ENCODE assay signal across 26 mouse cellular contexts in the genomic region with DNA sequence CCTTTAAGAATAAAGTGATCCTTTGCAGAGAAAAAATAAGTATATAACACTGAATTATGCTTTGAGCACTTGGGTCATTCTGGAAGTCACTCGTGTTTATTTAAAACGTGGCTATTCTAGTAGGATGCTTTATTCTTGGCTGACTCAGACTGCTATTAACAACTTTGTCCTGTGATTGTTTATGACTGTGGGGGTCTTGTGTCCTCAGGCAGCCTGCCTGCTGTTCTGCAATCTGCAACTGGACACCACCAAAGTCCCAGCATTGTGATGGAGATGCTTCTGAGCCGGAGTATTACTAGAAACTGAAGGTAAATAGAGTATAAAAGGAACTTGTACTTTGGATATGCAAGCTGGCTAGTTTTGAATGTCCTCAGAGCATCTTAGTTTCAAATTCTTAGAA.
"Had no signal": no experiment of that assay in that cellular context is flagged by ENCODE, and none has a peak within 500 bp of the region (broad histone marks: within the 10 kb centered on the region; RNA-seq: fewer than 3 reads in every experiment).

No protein-coding gene starts in this region.

- H3K4me3 ChIP-seq: gastrocnemius, adult 2 months; heart, adult 2 months; hindbrain, embryonic 10.5 days; hindbrain, embryonic 12.5 days; intestine, embryonic 15.5 days; kidney, embryonic 15.5 days; layer of hippocampus, adult 2 months; left cerebral cortex, adult 2 months; limb, embryonic 10.5 days; limb, embryonic 12.5 days; liver, embryonic 12.5 days had no signal

- H3K4me2 ChIP-seq: heart, embryonic 11.5 days; hindbrain, embryonic 12.5 days; hindbrain, embryonic 14.5 days; intestine, embryonic 15.5 days; kidney, embryonic 15.5 days; limb, embryonic 12.5 days; liver, embryonic 12.5 days had no signal

- ATAC-seq: hindbrain, embryonic 16.5 days; inflammation-experienced regulatory T-cells, adult 6 months; intestine, embryonic 15.5 days; intestine, postnatal 0 days; liver, embryonic 12.5 days had no signal

- H3K27ac ChIP-seq: gastrocnemius, adult 2 months; heart, adult 2 months; hindbrain, embryonic 10.5 days; hindbrain, embryonic 12.5 days; hindbrain, embryonic 14.5 days; intestine, embryonic 15.5 days; kidney, embryonic 15.5 days; layer of hippocampus, adult 2 months; left cerebral cortex, adult 2 months; limb, embryonic 10.5 days; limb, embryonic 12.5 days; liver, embryonic 12.5 days; liver, embryonic 14.5 days had no signal

- H3K4me1 ChIP-seq: hindbrain, embryonic 12.5 days; intestine, embryonic 15.5 days; kidney, embryonic 15.5 days; limb, embryonic 10.5 days; limb, embryonic 12.5 days had no signal

- H3K27me3 ChIP-seq: hindbrain, embryonic 12.5 days; intestine, embryonic 15.5 days; kidney, embryonic 15.5 days; limb, embryonic 12.5 days; liver, embryonic 12.5 days had no signal

- H3K36me3 ChIP-seq: hindbrain, embryonic 10.5 days; hindbrain, embryonic 12.5 days; intestine, embryonic 15.5 days; kidney, embryonic 15.5 days; limb, embryonic 10.5 days; limb, embryonic 12.5 days; liver, embryonic 12.5 days had no signal

- H3K9ac ChIP-seq: hindbrain, embryonic 12.5 days; hindbrain, embryonic 14.5 days; intestine, embryonic 15.5 days; kidney, embryonic 15.5 days; limb, embryonic 12.5 days; liver, embryonic 12.5 days; liver, embryonic 14.5 days had no signal

- H3K9me3 ChIP-seq: intestine, embryonic 15.5 days; limb, embryonic 10.5 days; limb, embryonic 12.5 days had no signal

- DNase-seq: gastrocnemius, adult 2 months; gastrocnemius, postnatal 10 days; gastrocnemius, postnatal 25 days; heart, adult 2 months; heart, postnatal 10 days; heart, postnatal 4 days; kidney, adult 18-20 months; kidney, adult 8-10 months; kidney, postnatal 10 days; kidney, postnatal 25 days; kidney, postnatal 4 days had no signal
